Mouse (Mus musculus) spleen, embryonic (tissue): ENCODE data around the gene Arhgef5.

ENCODE experiments used
- CTCF ChIA-PET: fragments of 350-600 bp; sonication (Branson Sonifier 250); formaldehyde crosslinking; loops from one replicate; lab custom pipeline; 2022; lab: Charles Lee

The Arhgef5 gene

GRCm38 (mm10) chr6:43333479-43333878 is 68.1 kb downstream of the Arhgef5 start:
- CTCF ChIA-PET, result no interaction called here

GRCm38 (mm10) chr6:43335619-43336234 is 70.3 kb downstream of the Arhgef5 start:
- CTCF ChIA-PET, result no interaction called here

GRCm38 (mm10) chr6:43337491-43337961 is 72.1 kb downstream of the Arhgef5 start:
- CTCF ChIA-PET, result no interaction called here

GRCm38 (mm10) chr6:43338804-43339203 is 73.4 kb downstream of the Arhgef5 start:
- CTCF ChIA-PET, result interaction anchor here (0.7 kb wide), 1 partner anchor 32 kb away, joined by 3 read pairs; no protein-coding TSS in a partner anchor
